Mouse (Mus musculus): ENCODE measurements at regions not wholly inside any gene's neighbourhood (a gene's known extent, or its start where the extent isn't known, plus 50 kb on each side); places are given as distances from the start of the nearest gene placed in this dataset.

- TF ChIP-seq CTCF (conservative IDR thresholded peaks at IDR 0.05; ENCODE audit: insufficient read depth, insufficient read length, low read depth, low read length): no peak
- no peak for TF ChIP-seq POLR2A (IDR thresholded peaks at IDR 0.05; ENCODE audit: low read depth, low read length)
Measured at GRCm38 (mm10) chr3:56773920-56774319, 527.9 kb downstream of the Tm4sf1 start.

All from kidney, adult 2 months (tissue).